Mouse (Mus musculus) thymus, adult 2 months (tissue): Measurements from ENCODE around the gene Mylk3. TPM values are rescaled to one million over a fixed set of nuclear protein-coding genes. Genes with fewer than 3 reads are reported as not detected.

Source experiments
- DNase-seq: peaks from one replicate; pipeline ENCODE4 v3.0.0; 2021
- H3K27ac ChIP-seq: fragments of 200-500 bp; 2 replicates; pipeline ENCODE4 v1.5.1; 2012; ENCODE audit warnings: low read length, control low read depth; ENCODE audit not compliant: control insufficient read depth, insufficient read depth
- H3K27me3 ChIP-seq: fragments of 200-500 bp; 2 replicates; pipeline ENCODE4 v1.6.1; 2012; ENCODE audit warnings: mild to moderate bottlenecking, low read length, moderate library complexity, mixed read lengths; ENCODE audit not compliant: control insufficient read depth, insufficient read depth
- H3K36me3 ChIP-seq: fragments of 200-500 bp; 2 replicates; pipeline ENCODE4 v1.6.1; 2012; ENCODE audit warnings: mild to moderate bottlenecking, low read length, moderate library complexity; ENCODE audit not compliant: control insufficient read depth, insufficient read depth
- H3K4me1 ChIP-seq: fragments of 200-500 bp; replicated peaks from 2 replicates; pipeline ENCODE4 v1.6.1; 2012; ENCODE audit warnings: low read length; ENCODE audit not compliant: control insufficient read depth, insufficient read depth
- H3K4me3 ChIP-seq: fragments of 200-500 bp; 2 replicates; pipeline ENCODE4 v1.5.1; 2012; ENCODE audit warnings: mild to moderate bottlenecking, low read length, control low read depth, moderate library complexity; ENCODE audit not compliant: control insufficient read depth, insufficient read depth
- CTCF ChIP-seq: fragments of 200-500 bp; IDR thresholded peaks from 2 replicates; pipeline ENCODE4 v1.5.1; 2012; ENCODE audit warnings: mild to moderate bottlenecking, control low read depth, low read length, moderate library complexity, borderline replicate concordance; ENCODE audit not compliant: control insufficient read depth, poor library complexity, insufficient read depth; ENCODE audit errors: extremely low read depth
- POLR2A ChIP-seq: fragments of 200-500 bp; IDR thresholded peaks from 2 replicates; pipeline ENCODE4 v1.6.1; 2012; ENCODE audit warnings: mild to moderate bottlenecking, low read length, control low read depth, moderate library complexity; ENCODE audit not compliant: control insufficient read depth, poor library complexity, insufficient read depth; ENCODE audit errors: extremely low read depth
- WGBS: fragments of 180-500 bp; shearing (Covaris S2); methylation state at CpG from one replicate; pipeline ENCODE4 v1.1.7; 2018; 5-methylcytosine and 5-hydroxymethylcytosine counted together
- polyA plus RNA-seq: library from polyadenylated mRNA; depleted of rRNA; stranded (reverse); fragments of >200 nt; gene quantifications from 2 replicates; pipeline ENCODE4 v1.2.3, GENCODE M21; 2012

Gene Mylk3
- polyA plus RNA-seq, 1 experiment = 9.0 TPM

DNA sequence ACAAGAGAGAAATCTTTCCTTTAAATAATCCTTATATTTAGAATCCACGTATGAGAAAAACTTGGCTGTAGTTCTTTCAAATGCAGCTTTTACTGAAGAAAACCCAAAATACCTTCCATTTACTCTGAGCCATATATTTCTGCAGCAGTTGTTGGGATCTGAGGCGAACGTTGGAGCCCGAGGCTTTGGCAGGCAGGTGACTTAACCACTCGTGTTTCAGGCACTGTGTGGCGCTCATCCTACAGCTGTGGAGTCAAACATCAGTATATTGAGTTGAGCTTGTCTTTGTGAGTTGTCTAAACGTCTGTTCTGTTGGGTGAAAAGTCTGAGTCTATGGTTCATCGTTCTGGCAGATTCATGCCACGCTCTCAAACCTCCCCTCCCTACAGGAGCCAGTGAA lies 59.1 kb downstream of the Mylk3 start:
- no peak for TF ChIP-seq POLR2A
- no peaks in the 10 kb centered on the region for H3K4me1 ChIP-seq
- H3K27me3 ChIP-seq = no peaks in the 10 kb centered on the region
- H3K36me3 ChIP-seq = no peaks in the 10 kb centered on the region
- no peak for DNase-seq
- H3K4me3 ChIP-seq = no peak overlapping the region
- H3K27ac ChIP-seq = no peak overlapping the region
- WGBS = 87% methylated on average over 9 of the region's 9 CpGs

DNA sequence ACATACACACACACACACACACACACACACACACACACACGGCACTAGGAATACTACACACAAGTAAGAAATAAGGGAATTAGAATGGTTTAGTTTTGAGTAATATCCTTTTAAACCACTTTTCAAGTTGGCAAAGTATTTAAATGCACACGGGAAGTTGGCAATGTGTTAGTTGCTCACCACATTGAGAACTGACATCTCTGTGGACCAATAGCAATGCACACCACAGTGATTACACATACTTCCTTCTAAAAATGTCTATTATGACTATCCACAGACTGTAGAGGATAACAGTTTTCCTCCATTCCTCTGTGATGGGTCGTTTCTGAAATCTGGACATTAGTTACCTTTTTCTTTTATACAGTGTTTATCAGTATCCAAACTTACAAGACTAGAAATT lies 63.1 kb downstream of the Mylk3 start:
- Histone ChIP-seq H3K4me1 (no peaks in the 10 kb centered on the region), H3K27me3 (no peaks in the 10 kb centered on the region), H3K4me3 (no peak overlapping the region), H3K36me3 (no peaks in the 10 kb centered on the region), H3K27ac (no peak overlapping the region)
- TF ChIP-seq POLR2A = no peak
- no peak for TF ChIP-seq CTCF
- 73% methylated on average over 3 of the region's 3 CpGs for WGBS
- no peak for DNase-seq

GRCm38 (mm10) chr8:85321981-85322380 lies 64.2 kb downstream of the Mylk3 start:
- Histone ChIP-seq H3K4me1 (no peaks in the 10 kb centered on the region), H3K27ac (no peak overlapping the region), H3K27me3 (no peaks in the 10 kb centered on the region), H3K4me3 (no peak overlapping the region), H3K36me3 (no peaks in the 10 kb centered on the region)
- TF ChIP-seq POLR2A (no peak), CTCF (no peak)
- 90% methylated on average over 15 of the region's 15 CpGs for WGBS
- DNase-seq = no peak

GRCm38 (mm10) chr8:85318534-85318933 lies 67.6 kb downstream of the Mylk3 start:
- Histone ChIP-seq H3K4me1 (no peaks in the 10 kb centered on the region), H3K4me3 (no peak overlapping the region), H3K27ac (no peak overlapping the region), H3K36me3 (no peaks in the 10 kb centered on the region), H3K27me3 (no peaks in the 10 kb centered on the region)
- no peak for DNase-seq
- TF ChIP-seq CTCF (no peak), POLR2A (no peak)
- WGBS = 96% methylated on average over 4 of the region's 4 CpGs

- no peak overlapping the region for H3K4me3 ChIP-seq
- no peaks in the 10 kb centered on the region for H3K27me3 ChIP-seq
- no peak for DNase-seq
- WGBS = 75% methylated on average over 3 of the region's 3 CpGs
- TF ChIP-seq CTCF (no peak), POLR2A (no peak)
- H3K27ac ChIP-seq = no peak overlapping the region
- H3K36me3 ChIP-seq = peaks cover 8% of the 10 kb centered on the region
- no peaks in the 10 kb centered on the region for H3K4me1 ChIP-seq
These were observed 73.1 kb downstream of the Mylk3 start for GRCm38 (mm10) chr8:85313036-85313435.

GRCm38 (mm10) chr8:85311743-85312142 lies 74.4 kb downstream of the Mylk3 start:
- Histone ChIP-seq H3K27ac (no peak overlapping the region), H3K27me3 (no peaks in the 10 kb centered on the region), H3K4me3 (no peak overlapping the region), H3K4me1 (no peaks in the 10 kb centered on the region), H3K36me3 (peaks cover 19% of the 10 kb centered on the region)
- DNase-seq = peak; percentile 7
- TF ChIP-seq CTCF = no peak
- TF ChIP-seq POLR2A = no peak

DNA sequence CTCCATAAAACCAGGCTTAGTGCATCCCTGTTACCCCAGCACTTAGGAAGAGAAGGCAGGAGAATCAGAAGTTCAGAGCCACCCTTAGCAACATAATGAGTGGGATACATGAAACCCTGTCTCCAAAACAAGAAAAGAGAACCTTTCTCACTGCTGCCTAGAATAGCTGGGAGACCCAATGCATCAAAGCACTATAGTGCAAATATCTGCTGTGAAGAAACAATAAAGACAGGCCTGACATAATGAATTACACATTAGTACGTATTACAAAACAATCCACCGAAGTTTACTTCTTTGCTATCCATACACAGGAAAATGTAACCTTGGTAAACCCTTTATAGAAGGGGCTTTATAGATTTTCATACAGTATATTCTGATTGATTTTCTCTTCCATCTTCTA lies 77.6 kb downstream of the Mylk3 start:
- H3K4me1 ChIP-seq = no peaks in the 10 kb centered on the region
- peaks cover 44% of the 10 kb centered on the region for H3K36me3 ChIP-seq
- 96% methylated on average over 2 of the region's 2 CpGs for WGBS
- TF ChIP-seq CTCF (no peak), POLR2A (no peak)
- no peak for DNase-seq
- no peaks in the 10 kb centered on the region for H3K27me3 ChIP-seq
- no peak overlapping the region for H3K4me3 ChIP-seq
- H3K27ac ChIP-seq = no peak overlapping the region
